12 mouse cellular contexts compared by ENCODE assay signal in the genomic region with DNA sequence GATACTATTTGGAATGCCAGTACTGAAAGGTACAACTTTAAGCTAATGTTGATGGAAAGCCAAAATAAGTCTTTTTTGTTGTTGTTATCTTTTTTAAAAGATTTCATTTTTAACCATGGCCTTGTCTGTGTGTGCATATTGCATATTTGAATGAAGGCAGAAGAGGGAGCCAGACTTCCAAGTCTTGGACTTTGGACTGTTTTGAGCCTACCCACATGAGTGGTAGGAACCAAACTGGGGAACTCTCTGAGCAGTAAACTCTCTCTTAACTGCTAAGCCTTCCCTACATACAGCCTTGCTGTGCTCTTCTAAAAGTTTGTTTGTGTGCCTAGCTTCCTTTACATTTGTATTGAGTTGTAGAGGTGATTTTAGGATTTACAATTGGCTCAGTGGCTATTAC. TPM values are rescaled to one million over a fixed set of nuclear protein-coding genes. Genes with fewer than 3 reads are reported as not detected.
DNase-seq lines count a peak whose midpoint lies in the region; ATAC-seq and TF ChIP-seq lines count a peak whose summit lies in the region.
"Had no signal": no experiment of that assay in that cellular context is flagged by ENCODE, and none has a peak within 500 bp of the region (broad histone marks: within the 10 kb centered on the region; RNA-seq: fewer than 3 reads in every experiment).

No protein-coding gene starts in this region.

- H3K9ac ChIP-seq in kidney, embryonic 15.5 days: no peak overlapping the region
- H3K9ac ChIP-seq in hindbrain, embryonic 15.5 days: no peak overlapping the region
- H3K9ac ChIP-seq in neural tube, embryonic 12.5 days: no peak overlapping the region
- H3K9ac ChIP-seq: lung, embryonic 14.5 days; stomach, embryonic 15.5 days had no signal

- peaks cover 4% of the 10 kb centered on the region; the same call in 1 of the 2 replicates for H3K36me3 ChIP-seq in kidney, embryonic 15.5 days
- peaks cover 3% of the 10 kb centered on the region; the same call in 1 of the 2 replicates for H3K36me3 ChIP-seq in hindbrain, embryonic 15.5 days
- H3K36me3 ChIP-seq in neural tube, embryonic 12.5 days: peaks cover 13% of the 10 kb centered on the region
- H3K36me3 ChIP-seq: stomach, embryonic 15.5 days had no signal

- H3K27ac ChIP-seq in kidney, embryonic 15.5 days: no peak overlapping the region
- no peak overlapping the region for H3K27ac ChIP-seq in hindbrain, embryonic 15.5 days (replicated peaks)
- H3K27ac ChIP-seq in neural tube, embryonic 12.5 days: no peak overlapping the region
- H3K27ac ChIP-seq: stomach, embryonic 15.5 days had no signal

- H3K4me3 ChIP-seq in kidney, embryonic 15.5 days (replicated peaks): no peak overlapping the region
- peak overlapping the region; percentile 98; the same call in 1 of the 2 replicates for H3K4me3 ChIP-seq in hindbrain, embryonic 15.5 days
- H3K4me3 ChIP-seq in neural tube, embryonic 12.5 days: no peak overlapping the region
- H3K4me3 ChIP-seq: stomach, embryonic 15.5 days had no signal

- no peak overlapping the region for H3K4me2 ChIP-seq in kidney, embryonic 15.5 days
- H3K4me2 ChIP-seq in hindbrain, embryonic 15.5 days: peak overlapping the region; percentile 68
- H3K4me2 ChIP-seq in neural tube, embryonic 12.5 days (replicated peaks): peak overlapping the region; percentile 71

- TF ChIP-seq CTCF in brain, embryonic 14.5 days (IDR thresholded peaks at IDR 0.05; ENCODE audit: borderline replicate concordance, extremely low read depth, insufficient read depth, insufficient read length): no peak

- peaks cover 13% of the 10 kb centered on the region for H3K4me1 ChIP-seq in kidney, embryonic 15.5 days
- H3K4me1 ChIP-seq in hindbrain, embryonic 15.5 days (replicated peaks): peaks cover 21% of the 10 kb centered on the region
- H3K4me1 ChIP-seq in neural tube, embryonic 12.5 days: peaks cover 14% of the 10 kb centered on the region; the same call in 1 of the 2 replicates
- H3K4me1 ChIP-seq: stomach, embryonic 15.5 days had no signal

- no peak for TF ChIP-seq POLR2A in brain, embryonic 14.5 days (IDR thresholded peaks at IDR 0.05; ENCODE audit: borderline replicate concordance, extremely low read depth, insufficient read depth, insufficient read length, poor library complexity, severe bottlenecking)

- no peak for ATAC-seq in kidney, embryonic 15.5 days (replicated peaks; ENCODE audit: low FRiP score)
- no peak for ATAC-seq in hindbrain, embryonic 15.5 days (ENCODE audit: low FRiP score, low read depth)
- no peak for ATAC-seq in neural tube, embryonic 12.5 days (ENCODE audit: low FRiP score, low read depth)
- no peak for ATAC-seq in activated CD4-positive, CD25-positive, alpha-beta regulatory T cell, adult 4 months

- no peaks in the 10 kb centered on the region for H3K27me3 ChIP-seq in kidney, embryonic 15.5 days
- H3K27me3 ChIP-seq in hindbrain, embryonic 15.5 days: no peaks in the 10 kb centered on the region
- H3K27me3 ChIP-seq in neural tube, embryonic 12.5 days (replicated peaks): no peaks in the 10 kb centered on the region
- H3K27me3 ChIP-seq: stomach, embryonic 15.5 days had no signal

- peak; percentile 19 for DNase-seq in kidney, postnatal 14 days
- DNase-seq in brain, embryonic 14.5 days (ENCODE audit: low read depth): peak; percentile 14
- DNase-seq in layer of hippocampus, adult 11-12 months (ENCODE audit: low spot score): no peak
- no peak for DNase-seq in ovary, postnatal 14 days (ENCODE audit: low spot score)
- DNase-seq: adrenal gland, postnatal 25 days; gastrocnemius, postnatal 10 days; lung, embryonic 14.5 days had no signal

- no peaks in the 10 kb centered on the region for H3K9me3 ChIP-seq in kidney, embryonic 15.5 days (replicated peaks)
- no peaks in the 10 kb centered on the region for H3K9me3 ChIP-seq in hindbrain, embryonic 15.5 days
- H3K9me3 ChIP-seq in neural tube, embryonic 12.5 days: no peaks in the 10 kb centered on the region
- H3K9me3 ChIP-seq: stomach, embryonic 15.5 days had no signal

RNA-seq across cellular contexts. Expression of a gene that starts 2.4 kb away (rescaled TPM):
- polyA plus RNA-seq in kidney, embryonic 15.5 days (2015; fragmentation: Nextera tagmentation; extraction: Ambion mirVana): 29.2 and 31.8 TPM in 2 replicates
- polyA plus RNA-seq in brain, embryonic 14.5 days (2012; rRNA removed): 45.3 and 54.0 TPM in 2 replicates
- polyA plus RNA-seq in hindbrain, embryonic 15.5 days (2015; fragmentation: Nextera tagmentation; extraction: Ambion mirVana): 46.5 and 49.0 TPM in 2 replicates
- polyA plus RNA-seq in neural tube, embryonic 12.5 days (2016; fragmentation: Nextera tagmentation; extraction: Ambion mirVana): 59.7 and 70.8 TPM in 2 replicates
- 10 to 100 TPM; 12.6 to 15.9 TPM for polyA plus RNA-seq in activated CD4-positive, CD25-positive, alpha-beta regulatory T cell, adult 4 months (2017; shearing (Covaris generic))

RNA-seq across cellular contexts. Expression of a gene that starts 43.7 kb away (rescaled TPM):
- polyA plus RNA-seq in kidney, embryonic 15.5 days (2015; fragmentation: Nextera tagmentation; extraction: Ambion mirVana): 149 and 151 TPM in 2 replicates
- 251 and 289 TPM in 2 replicates for polyA plus RNA-seq in brain, embryonic 14.5 days (2012; rRNA removed)
- polyA plus RNA-seq in hindbrain, embryonic 15.5 days (2015; fragmentation: Nextera tagmentation; extraction: Ambion mirVana): 392 and 396 TPM in 2 replicates
- 292 and 323 TPM in 2 replicates for polyA plus RNA-seq in neural tube, embryonic 12.5 days (2016; fragmentation: Nextera tagmentation; extraction: Ambion mirVana)
- 100 to 1,000 TPM in 1 of 2 experiments, 10 to 100 TPM in 1; 97.3 to 103 TPM for polyA plus RNA-seq in activated CD4-positive, CD25-positive, alpha-beta regulatory T cell, adult 4 months (2017; shearing (Covaris generic))

Comparison
In these comparisons a context has a peak if more than half of its experiments do, and no peak if none do; other contexts are left out.
1. DNase-seq: peak in kidney, postnatal 14 days (single experiment) and brain, embryonic 14.5 days (single experiment); none in layer of hippocampus, adult 11-12 months (single experiment) and ovary, postnatal 14 days (single experiment).